Mouse (Mus musculus): ENCODE results near the gene Wdfy2.

Wdfy2 gene

DNA sequence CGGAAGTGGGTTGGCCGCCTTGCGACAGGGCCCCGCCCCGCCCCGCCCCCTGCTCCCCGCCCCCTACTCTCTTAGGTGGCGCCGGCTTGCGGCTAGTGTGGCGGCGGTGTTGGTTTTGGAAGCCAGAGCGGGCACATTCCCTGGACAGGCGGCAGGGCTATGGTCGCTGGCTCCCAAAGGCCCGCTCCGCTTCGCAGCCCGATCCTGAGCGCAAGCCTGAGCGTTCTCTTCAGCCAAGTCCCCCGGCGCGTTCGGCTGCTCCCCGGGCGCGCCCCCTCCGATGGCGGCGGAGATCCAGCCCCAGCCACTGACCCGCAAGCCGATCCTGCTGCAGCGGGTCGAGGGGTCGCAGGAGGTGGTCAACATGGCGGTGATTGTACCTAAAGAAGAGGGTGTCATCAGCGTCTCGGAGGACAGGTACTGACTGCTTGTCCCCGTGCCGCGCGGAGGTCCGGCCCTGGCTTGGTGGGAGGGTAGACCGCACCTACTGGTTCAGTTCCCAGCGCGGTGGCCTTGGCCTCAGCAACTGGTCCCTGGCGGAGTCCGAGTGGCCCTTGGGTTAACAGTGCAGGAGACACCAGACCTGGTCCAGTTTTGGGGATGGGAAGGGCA is at the start of gene Wdfy2:
TSS of gene Wdfy2 (plus strand) at position 38 of the 612 bp plus-strand sequence.
- H3K36me3 ChIP-seq (ENCODE audit: control insufficient read depth, insufficient read depth, low read length, poor library complexity, severe bottlenecking): no peaks in the 10 kb centered on the region
- no peaks in the 10 kb centered on the region for H3K27me3 ChIP-seq (ENCODE audit: control insufficient read depth, insufficient read depth, low read length, poor library complexity, severe bottlenecking)
- DNase-seq (ENCODE audit: low read depth, low spot score): no peak

- no peaks in the 10 kb centered on the region for H3K36me3 ChIP-seq (ENCODE audit: control insufficient read depth, insufficient read depth, low read length, poor library complexity, severe bottlenecking)
- no peaks in the 10 kb centered on the region for H3K27me3 ChIP-seq (ENCODE audit: control insufficient read depth, insufficient read depth, low read length, poor library complexity, severe bottlenecking)
- DNase-seq (ENCODE audit: low read depth, low spot score): no peak
Observed at GRCm38 (mm10) chr14:62789282-62789681, 48.2 kb upstream of the Wdfy2 start.

GRCm38 (mm10) chr14:62795719-62796118 is 41.8 kb upstream of the Wdfy2 start:
- H3K36me3 ChIP-seq (ENCODE audit: control insufficient read depth, insufficient read depth, low read length, poor library complexity, severe bottlenecking): no peaks in the 10 kb centered on the region
- no peak for DNase-seq (ENCODE audit: low read depth, low spot score)

DNA sequence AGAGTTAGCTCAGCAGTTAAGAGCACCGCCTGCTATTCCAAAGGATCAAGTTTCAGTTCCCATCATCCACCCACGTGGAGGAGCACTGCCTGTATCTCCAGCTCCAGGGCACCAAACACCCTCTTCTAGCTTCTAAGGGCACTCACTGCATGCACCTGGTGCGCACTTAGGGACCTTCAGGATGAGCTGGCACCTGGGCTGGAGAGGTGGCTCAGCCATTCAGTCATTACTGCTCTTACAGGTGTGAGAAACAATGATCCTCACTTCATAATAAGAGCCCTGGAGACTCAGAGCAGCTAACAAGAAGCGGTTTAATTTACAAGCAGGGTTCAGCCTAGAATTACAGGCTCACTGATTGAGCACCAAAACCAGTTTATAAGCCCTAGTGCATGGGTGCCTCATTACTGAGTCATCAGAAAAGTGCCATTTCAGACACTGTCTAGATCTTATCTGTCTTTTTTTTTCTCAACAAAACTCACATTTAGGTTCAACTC is 38.8 kb upstream of the Wdfy2 start:
- no peak for DNase-seq (ENCODE audit: low read depth, low spot score)
- Histone ChIP-seq H3K36me3 (ENCODE audit: control insufficient read depth, insufficient read depth, low read length, poor library complexity, severe bottlenecking) (no peaks in the 10 kb centered on the region), H3K27me3 (ENCODE audit: control insufficient read depth, insufficient read depth, low read length, poor library complexity, severe bottlenecking) (no peaks in the 10 kb centered on the region)

More at GRCm38 (mm10) chr14:62795719-62796118, 41.8 kb upstream of the Wdfy2 start:
- no peaks in the 10 kb centered on the region for H3K27me3 ChIP-seq (ENCODE audit: control insufficient read depth, insufficient read depth, low read length, poor library complexity, severe bottlenecking)

GRCm38 (mm10) chr14:62800791-62801190 is 36.7 kb upstream of the Wdfy2 start:
- H3K36me3 ChIP-seq (ENCODE audit: control insufficient read depth, insufficient read depth, low read length, poor library complexity, severe bottlenecking): no peaks in the 10 kb centered on the region
- H3K27me3 ChIP-seq (ENCODE audit: control insufficient read depth, insufficient read depth, low read length, poor library complexity, severe bottlenecking): no peaks in the 10 kb centered on the region
- no peak for DNase-seq (ENCODE audit: low read depth, low spot score)

DNA sequence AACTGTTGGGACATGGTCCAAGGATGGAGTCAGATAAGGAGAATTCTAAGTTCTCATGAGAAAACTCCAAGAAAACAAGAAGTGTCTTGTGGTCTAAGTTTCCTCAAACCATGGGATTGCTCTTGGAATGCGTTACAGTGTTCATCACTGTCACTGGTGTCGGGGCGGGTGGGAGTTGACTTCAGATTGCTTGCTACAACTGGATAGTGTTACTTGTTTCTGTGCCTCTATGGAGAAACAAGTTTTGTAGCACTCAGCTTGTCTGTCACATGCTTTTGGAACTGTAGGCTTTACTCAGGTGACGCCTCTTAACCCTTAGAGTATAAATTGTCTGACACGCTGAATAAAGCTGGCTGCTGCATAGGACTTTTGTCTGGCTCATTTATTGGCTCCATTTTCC is 34.3 kb upstream of the Wdfy2 start:
- Histone ChIP-seq H3K36me3 (ENCODE audit: control insufficient read depth, insufficient read depth, low read length, poor library complexity, severe bottlenecking) (no peaks in the 10 kb centered on the region), H3K27me3 (ENCODE audit: control insufficient read depth, insufficient read depth, low read length, poor library complexity, severe bottlenecking) (no peaks in the 10 kb centered on the region)
- DNase-seq (ENCODE audit: low read depth, low spot score): no peak

DNA sequence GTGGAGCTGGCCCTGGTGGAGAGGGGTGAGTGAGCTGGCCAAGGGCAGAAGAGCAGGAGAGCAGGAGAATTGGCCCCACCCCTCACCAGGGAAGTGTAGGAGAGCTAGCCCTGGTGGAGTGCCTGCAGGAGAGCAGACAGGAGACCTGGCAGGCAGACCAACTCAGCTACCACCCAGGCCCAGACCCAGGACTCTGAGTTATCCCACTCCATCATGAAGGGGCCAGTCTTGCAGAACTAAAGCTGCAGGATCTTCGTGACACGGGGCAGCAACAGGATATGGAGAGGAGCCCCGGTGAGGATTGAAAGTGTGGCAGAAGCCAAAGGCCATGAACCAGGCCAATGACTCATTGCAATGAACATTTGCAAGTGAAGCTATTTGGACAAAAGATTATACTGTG is 30.6 kb upstream of the Wdfy2 start:
- no peaks in the 10 kb centered on the region for H3K36me3 ChIP-seq (ENCODE audit: control insufficient read depth, insufficient read depth, low read length, poor library complexity, severe bottlenecking)
- DNase-seq (ENCODE audit: low read depth, low spot score): no peak
- H3K27me3 ChIP-seq (ENCODE audit: control insufficient read depth, insufficient read depth, low read length, poor library complexity, severe bottlenecking): no peaks in the 10 kb centered on the region

DNA sequence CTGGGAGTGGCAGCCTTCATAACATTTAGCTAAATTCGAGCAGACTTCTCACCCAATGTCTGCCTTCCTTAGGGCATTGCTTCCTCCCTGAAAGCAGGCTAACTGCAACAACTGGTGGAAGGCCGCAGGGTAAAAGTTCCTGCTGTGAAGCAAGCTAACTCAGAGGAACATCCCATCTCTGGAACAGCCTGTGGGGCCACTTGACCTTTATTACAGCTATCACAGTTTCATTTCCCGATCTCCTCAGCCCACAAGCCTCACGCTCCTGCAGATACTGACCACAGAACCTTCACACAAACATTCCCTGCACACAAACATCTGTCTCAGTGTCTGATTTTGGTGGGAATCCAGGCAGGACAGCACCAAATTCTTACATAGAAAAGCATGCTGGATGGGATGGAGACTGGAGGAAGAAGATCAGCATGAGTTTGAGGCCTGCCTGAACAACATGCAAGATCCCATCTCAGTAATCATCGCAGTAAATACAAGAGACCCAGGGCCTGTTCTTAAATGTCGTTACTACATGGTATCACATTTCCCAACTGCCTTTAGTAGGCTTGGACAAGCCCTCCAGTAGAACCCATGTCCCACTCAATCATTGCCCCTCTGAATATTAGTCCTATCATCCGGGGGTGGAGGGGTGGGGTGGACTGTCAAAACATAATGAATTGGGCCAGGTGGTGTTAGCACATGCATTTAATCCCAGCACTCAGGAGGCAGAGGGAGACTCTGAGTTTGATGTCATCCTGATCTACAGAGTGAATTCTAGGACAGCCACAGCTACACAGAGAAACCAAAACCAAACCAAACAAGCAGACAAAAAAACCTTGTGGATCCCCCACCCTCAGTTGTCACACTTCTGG is 28.6 kb upstream of the Wdfy2 start:
- H3K36me3 ChIP-seq (ENCODE audit: control insufficient read depth, insufficient read depth, low read length, poor library complexity, severe bottlenecking): no peaks in the 10 kb centered on the region
- no peaks in the 10 kb centered on the region for H3K27me3 ChIP-seq (ENCODE audit: control insufficient read depth, insufficient read depth, low read length, poor library complexity, severe bottlenecking)
- no peak for DNase-seq (ENCODE audit: low read depth, low spot score)

DNA sequence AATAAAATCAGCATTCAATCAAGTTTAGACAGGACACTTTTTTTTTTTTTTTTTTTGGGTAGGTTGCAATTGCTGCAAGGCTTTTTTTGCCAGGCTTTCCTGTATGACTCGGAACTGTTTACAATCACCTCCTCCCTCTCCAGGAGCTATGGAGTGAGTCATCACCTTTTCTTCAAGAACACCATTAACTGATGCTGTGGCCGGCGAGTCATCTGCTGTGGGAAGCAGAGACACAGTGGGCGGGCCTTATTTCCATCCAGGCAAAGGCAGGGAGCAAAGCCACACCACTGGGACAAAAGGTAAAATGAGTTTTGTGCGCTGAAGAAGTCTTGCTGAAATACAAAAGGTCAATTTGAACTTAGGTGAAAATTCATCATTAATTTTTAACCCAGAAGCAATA is 24.7 kb upstream of the Wdfy2 start:
- no peaks in the 10 kb centered on the region for H3K27me3 ChIP-seq (ENCODE audit: control insufficient read depth, insufficient read depth, low read length, poor library complexity, severe bottlenecking)
- no peak for DNase-seq (ENCODE audit: low read depth, low spot score)

DNA sequence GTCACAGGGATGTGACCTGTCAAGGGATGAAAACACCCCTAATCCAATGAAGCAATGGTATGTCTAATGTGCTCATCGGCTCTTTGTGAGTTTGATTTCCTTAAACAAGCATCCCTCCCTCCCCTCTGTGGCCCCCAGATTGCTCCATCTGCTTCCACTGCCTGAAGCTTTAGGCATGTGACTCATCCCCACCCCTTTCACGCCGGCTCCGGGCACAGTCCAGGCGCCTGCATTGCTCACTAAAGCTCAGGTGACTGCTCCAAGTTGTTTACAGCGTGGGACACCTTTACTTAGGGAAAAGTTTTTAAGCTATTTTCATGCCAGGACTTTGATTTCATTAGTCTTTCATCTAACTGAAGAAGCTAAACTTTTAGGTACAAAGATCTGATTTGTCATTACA is 22.9 kb upstream of the Wdfy2 start:
- H3K36me3 ChIP-seq (ENCODE audit: control insufficient read depth, insufficient read depth, low read length, poor library complexity, severe bottlenecking): no peaks in the 10 kb centered on the region
- no peak for DNase-seq (ENCODE audit: low read depth, low spot score)
- no peaks in the 10 kb centered on the region for H3K27me3 ChIP-seq (ENCODE audit: control insufficient read depth, insufficient read depth, low read length, poor library complexity, severe bottlenecking)

More for the DNA sequence above, 24.7 kb upstream of the Wdfy2 start:
- no peaks in the 10 kb centered on the region for H3K36me3 ChIP-seq (ENCODE audit: control insufficient read depth, insufficient read depth, low read length, poor library complexity, severe bottlenecking)

GRCm38 (mm10) chr14:62816827-62817226 is 20.7 kb upstream of the Wdfy2 start:
- Histone ChIP-seq H3K36me3 (ENCODE audit: control insufficient read depth, insufficient read depth, low read length, poor library complexity, severe bottlenecking) (no peaks in the 10 kb centered on the region), H3K27me3 (ENCODE audit: control insufficient read depth, insufficient read depth, low read length, poor library complexity, severe bottlenecking) (no peaks in the 10 kb centered on the region)
- no peak for DNase-seq (ENCODE audit: low read depth, low spot score)

DNA sequence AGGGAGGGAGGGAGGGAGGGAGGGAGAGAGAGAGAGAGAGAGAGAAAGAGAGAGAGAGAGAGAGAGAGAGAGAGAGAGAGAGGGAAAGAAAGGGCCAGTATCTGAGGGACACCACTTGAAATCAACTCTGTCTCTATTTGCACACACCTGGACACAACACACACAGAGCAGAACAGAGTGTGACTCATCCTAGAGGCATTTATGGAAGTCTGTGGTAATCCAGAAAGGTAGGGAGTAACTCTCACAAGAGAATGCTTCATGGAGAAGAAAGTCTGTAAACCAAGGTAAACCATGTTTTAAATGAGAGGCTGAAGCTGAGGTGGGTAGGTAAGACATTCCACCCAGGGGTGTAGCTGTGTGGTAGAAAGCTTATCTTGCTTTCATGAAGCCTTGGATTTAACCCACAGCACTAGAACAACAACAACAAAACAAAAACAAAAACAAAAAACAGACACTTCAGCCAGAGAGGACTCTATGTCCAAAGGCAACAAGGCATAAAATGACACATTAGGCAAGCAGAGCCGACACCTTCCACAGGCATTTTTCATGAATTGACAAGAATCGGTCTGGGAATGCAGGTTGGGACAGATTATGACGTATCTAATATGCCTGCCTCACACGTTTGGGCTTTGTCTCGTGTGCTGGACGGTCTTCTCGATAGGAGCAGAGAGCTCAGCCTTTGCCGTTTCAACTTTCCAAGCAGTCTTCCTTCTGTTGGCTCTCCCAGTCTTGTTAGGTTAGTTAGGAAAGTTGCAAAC is 11.7 kb upstream of the Wdfy2 start:
- H3K36me3 ChIP-seq (ENCODE audit: control insufficient read depth, insufficient read depth, low read length, poor library complexity, severe bottlenecking): no peaks in the 10 kb centered on the region
- no peaks in the 10 kb centered on the region for H3K27me3 ChIP-seq (ENCODE audit: control insufficient read depth, insufficient read depth, low read length, poor library complexity, severe bottlenecking)
- no peak for DNase-seq (ENCODE audit: low read depth, low spot score)

GRCm38 (mm10) chr14:62829291-62829690 is 8.2 kb upstream of the Wdfy2 start:
- Histone ChIP-seq H3K27me3 (ENCODE audit: control insufficient read depth, insufficient read depth, low read length, poor library complexity, severe bottlenecking) (no peaks in the 10 kb centered on the region), H3K36me3 (ENCODE audit: control insufficient read depth, insufficient read depth, low read length, poor library complexity, severe bottlenecking) (no peaks in the 10 kb centered on the region)
- DNase-seq (ENCODE audit: low read depth, low spot score): no peak

- DNase-seq (ENCODE audit: low read depth, low spot score): no peak
- H3K27me3 ChIP-seq (ENCODE audit: control insufficient read depth, insufficient read depth, low read length, poor library complexity, severe bottlenecking): no peaks in the 10 kb centered on the region
- H3K36me3 ChIP-seq (ENCODE audit: control insufficient read depth, insufficient read depth, low read length, poor library complexity, severe bottlenecking): no peaks in the 10 kb centered on the region
Observed at GRCm38 (mm10) chr14:62831691-62832275, 5.7 kb upstream of the Wdfy2 start.

All from splenic B cell, adult 2 months (primary cell).